Mouse (Mus musculus) lung, postnatal 14 days (tissue): ENCODE measurements at regions not wholly inside any gene's neighbourhood (a gene's known extent, or its start where the extent isn't known, plus 50 kb on each side); places are given as distances from the start of the nearest gene placed in this dataset.

Experiments used
- DNase-seq: peaks from one replicate; pipeline ENCODE4 v3.0.0; 2021

- no peak for DNase-seq
Measured at GRCm38 (mm10) chr4:142626503-142627194, 387.4 kb upstream of the Kazn start.

GRCm38 (mm10) chr4:142625456-142625855, 386.3 kb upstream of the Kazn start:
- no peak for DNase-seq

- DNase-seq, result no peak
Measured at GRCm38 (mm10) chr4:142622151-142622861, 383.1 kb upstream of the Kazn start.

- DNase-seq, result no peak
Measured at GRCm38 (mm10) chr4:142619396-142619795, 380.2 kb upstream of the Kazn start.

GRCm38 (mm10) chr4:142618770-142619169, 379.6 kb upstream of the Kazn start:
- DNase-seq, result no peak

GRCm38 (mm10) chr4:142617676-142618075, 378.5 kb upstream of the Kazn start:
- no peak for DNase-seq

GRCm38 (mm10) chr4:142616901-142617300, 377.7 kb upstream of the Kazn start:
- no peak for DNase-seq

GRCm38 (mm10) chr4:142605098-142605497, 365.9 kb upstream of the Kazn start:
- no peak for DNase-seq

GRCm38 (mm10) chr4:142597214-142597613, 358.0 kb upstream of the Kazn start:
- no peak for DNase-seq

GRCm38 (mm10) chr4:142589084-142589741, 350.0 kb upstream of the Kazn start:
- no peak for DNase-seq

GRCm38 (mm10) chr4:142588418-142589083, 349.4 kb upstream of the Kazn start:
- no peak for DNase-seq

GRCm38 (mm10) chr4:142587345-142588035, 348.3 kb upstream of the Kazn start:
- DNase-seq, result no peak

GRCm38 (mm10) chr4:142578536-142578935, 339.3 kb upstream of the Kazn start:
- no peak for DNase-seq

GRCm38 (mm10) chr4:142577519-142577918, 338.3 kb upstream of the Kazn start:
- no peak for DNase-seq

- DNase-seq, result no peak
Measured at GRCm38 (mm10) chr4:142574528-142574927, 335.3 kb upstream of the Kazn start.

GRCm38 (mm10) chr4:142570712-142571111, 331.5 kb upstream of the Kazn start:
- no peak for DNase-seq

GRCm38 (mm10) chr4:142568556-142568955, 329.4 kb upstream of the Kazn start:
- DNase-seq, result no peak

- DNase-seq, result no peak
Measured at GRCm38 (mm10) chr4:142554716-142555115, 315.5 kb upstream of the Kazn start.

GRCm38 (mm10) chr4:142545871-142546270, 306.7 kb upstream of the Kazn start:
- DNase-seq, result no peak

- DNase-seq, result no peak
Measured at GRCm38 (mm10) chr4:142545187-142545586, 306.0 kb upstream of the Kazn start.

- no peak for DNase-seq
Measured at GRCm38 (mm10) chr4:142544736-142545135, 305.5 kb upstream of the Kazn start.

- DNase-seq, result no peak
Measured at GRCm38 (mm10) chr4:142539200-142539750, 300.1 kb upstream of the Kazn start.
